Mouse (Mus musculus) lung, postnatal 0 days (tissue): Measurements from ENCODE around the gene Tsen34. TPM values are rescaled to one million over a fixed set of nuclear protein-coding genes. Genes with fewer than 3 reads are reported as not detected.
"Not testable (repeated sequence)": the region's sequence is repeated elsewhere in the genome, so short reads cannot be mapped to it uniquely, and the experiment has no call there.

Experiments
- ATAC-seq: fragments of 200-750 bp; cut with Nextera tagmentation; 2 replicates; pipeline ENCODE4 v1.8.0; 2017; ENCODE audit warnings: moderate library complexity
- DNase-seq: peaks from one replicate; pipeline ENCODE4 v3.0.0-alpha.2; 2016; ENCODE audit warnings: low spot score
- H3K27ac ChIP-seq: fragments of 300-500 bp; sonication (generic); 2 replicates; pipeline ENCODE4 v1.5.1; 2014; ENCODE audit warnings: antibody characterized with exemption, mild to moderate bottlenecking, low read length, mixed read lengths
- H3K27me3 ChIP-seq: fragments of 300-500 bp; sonication (generic); replicated peaks from 2 replicates; pipeline ENCODE4 v1.6.1; 2014; ENCODE audit warnings: low read length, mixed read lengths; ENCODE audit not compliant: insufficient read depth
- H3K36me3 ChIP-seq: fragments of 300-500 bp; sonication (generic); 2 replicates; pipeline ENCODE4 v1.6.1; 2014; ENCODE audit warnings: low read length, mixed read lengths; ENCODE audit not compliant: insufficient read depth
- H3K4me1 ChIP-seq: fragments of 300-500 bp; sonication (generic); 2 replicates; pipeline ENCODE4 v1.6.1; 2014; ENCODE audit warnings: antibody characterized with exemption, low read depth, low read length, mixed read lengths; ENCODE audit not compliant: insufficient read depth
- H3K4me2 ChIP-seq: fragments of 300-500 bp; sonication (generic); replicated peaks from 2 replicates; pipeline ENCODE4 v1.6.1; 2014; ENCODE audit warnings: low read depth, mild to moderate bottlenecking, low read length, moderate library complexity, mixed read lengths
- H3K4me3 ChIP-seq: fragments of 300-500 bp; sonication (generic); 2 replicates; pipeline ENCODE4 v1.5.1; 2014; ENCODE audit warnings: low read depth, low read length
- H3K9ac ChIP-seq: fragments of 300-500 bp; sonication (generic); replicated peaks from 2 replicates; pipeline ENCODE4 v1.6.1; 2014; ENCODE audit warnings: low read depth, mild to moderate bottlenecking
- H3K9me3 ChIP-seq: fragments of 300-500 bp; sonication (generic); 2 replicates; pipeline ENCODE4 v1.6.1; 2016; ENCODE audit warnings: low read length, mixed read lengths
- CTCF ChIP-seq: IDR thresholded peaks from 2 replicates; pipeline ENCODE4 v1.5.1; 2016; ENCODE audit warnings: antibody characterized with exemption, mild to moderate bottlenecking
- EP300 ChIP-seq: IDR thresholded peaks from 2 replicates; pipeline ENCODE4 v1.6.1; 2016; ENCODE audit warnings: antibody characterized with exemption, mild to moderate bottlenecking, control low read depth
- WGBS: fragments of 180-500 bp; shearing (Covaris S2); extraction: QIAGEN DNeasy Blood & Tissue Kit; methylation state at CpG from one replicate; pipeline ENCODE4 v1.1.7; 2014; 5-methylcytosine and 5-hydroxymethylcytosine counted together
- polyA plus RNA-seq: library from polyadenylated mRNA; unstranded; fragments of >200 nt; fragmentation: Nextera tagmentation; extraction: Ambion mirVana; gene quantifications from 2 replicates; pipeline ENCODE4 v1.2.1, GENCODE M21; 2015

Gene Tsen34
- polyA plus RNA-seq, 1 experiment from 2014 or later = 155 TPM

DNA sequence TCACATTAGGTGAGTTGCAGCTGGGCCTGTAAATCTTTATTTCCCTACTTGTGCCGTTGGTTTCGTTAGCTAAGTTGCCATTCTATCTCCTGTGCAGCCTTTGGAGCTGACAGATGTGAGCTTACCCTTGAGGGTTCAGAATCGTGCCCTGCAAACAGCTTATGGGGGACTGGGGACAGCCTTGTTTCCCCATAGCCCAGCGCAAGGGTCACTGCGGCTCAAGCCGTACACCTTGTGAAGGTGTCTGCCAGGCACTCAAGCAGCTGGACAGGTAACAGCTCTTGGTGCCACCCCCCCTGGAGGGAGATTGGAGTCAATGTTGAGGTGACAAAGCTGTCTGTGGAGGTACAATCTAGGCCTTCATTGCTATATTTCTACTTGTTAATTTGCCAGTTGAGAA lies 13.2 kb downstream of the Tsen34 start:
- TF ChIP-seq EP300 = no peak
- no peak for TF ChIP-seq CTCF
- peaks cover 13% of the 10 kb centered on the region; the same call in 1 of the 2 replicates for H3K4me1 ChIP-seq
- no peak for ATAC-seq
- no peaks in the 10 kb centered on the region for H3K9me3 ChIP-seq
- H3K27me3 ChIP-seq = no peaks in the 10 kb centered on the region
- peaks cover 9% of the 10 kb centered on the region; the same call in 1 of the 2 replicates for H3K36me3 ChIP-seq
- no peak for DNase-seq
- no peak overlapping the region for H3K27ac ChIP-seq
- 0 out of 2 replicates have a peak overlapping the region, but pooled peaks have one; percentile 8 for H3K4me3 ChIP-seq
- WGBS = 24% methylated on average over 6 of the region's 6 CpGs
- H3K9ac ChIP-seq = no peak overlapping the region
- peak overlapping the region; percentile 88 for H3K4me2 ChIP-seq

GRCm38 (mm10) chr7:3706343-3706934 lies 13.8 kb downstream of the Tsen34 start:
- H3K4me1 ChIP-seq = peaks cover 13% of the 10 kb centered on the region; the same call in 1 of the 2 replicates
- 40% methylated on average over 11 of the region's 11 CpGs for WGBS
- peaks cover 9% of the 10 kb centered on the region; the same call in 1 of the 2 replicates for H3K36me3 ChIP-seq
- no peaks in the 10 kb centered on the region for H3K27me3 ChIP-seq
- DNase-seq (no peak), ATAC-seq (no peak)
- TF ChIP-seq EP300 (no peak), CTCF (no peak)
- H3K4me2 ChIP-seq = peak overlapping the region; percentile 88; the same call in 1 of the 2 replicates
- no peaks in the 10 kb centered on the region for H3K9me3 ChIP-seq
- H3K4me3 ChIP-seq = 0 out of 2 replicates have a peak overlapping the region, but pooled peaks have one; percentile 8
- no peak overlapping the region for H3K9ac ChIP-seq
- no peak overlapping the region for H3K27ac ChIP-seq

- Histone ChIP-seq H3K27ac (no peak overlapping the region), H3K4me1 (peaks cover 13% of the 10 kb centered on the region; the same call in 1 of the 2 replicates), H3K4me3 (no peak overlapping the region), H3K4me2 (no peak overlapping the region), H3K27me3 (no peaks in the 10 kb centered on the region), H3K9me3 (no peaks in the 10 kb centered on the region), H3K9ac (no peak overlapping the region), H3K36me3 (peaks cover 9% of the 10 kb centered on the region; the same call in 1 of the 2 replicates)
- TF ChIP-seq EP300 = no peak
- TF ChIP-seq CTCF = no peak
- 36% methylated on average over 4 of the region's 4 CpGs for WGBS
- no peak for ATAC-seq
- peak; percentile 69 for DNase-seq
These were observed 14.4 kb downstream of the Tsen34 start for GRCm38 (mm10) chr7:3707027-3707426.

GRCm38 (mm10) chr7:3707568-3708413 lies 15.1 kb downstream of the Tsen34 start:
- no peak for TF ChIP-seq CTCF
- no peak for TF ChIP-seq EP300
- Histone ChIP-seq H3K4me3 (no peak overlapping the region), H3K27me3 (no peaks in the 10 kb centered on the region), H3K36me3 (peaks cover 9% of the 10 kb centered on the region; the same call in 1 of the 2 replicates), H3K4me2 (no peak overlapping the region), H3K9me3 (no peaks in the 10 kb centered on the region), H3K9ac (no peak overlapping the region), H3K27ac (no peak overlapping the region), H3K4me1 (peaks cover 13% of the 10 kb centered on the region; the same call in 1 of the 2 replicates)
- 44% methylated on average over 7 of the region's 7 CpGs for WGBS
- DNase-seq = no peak
- no peak for ATAC-seq

GRCm38 (mm10) chr7:3708447-3708980 lies 15.9 kb downstream of the Tsen34 start:
- not testable (repeated sequence) for H3K9me3 ChIP-seq, ATAC-seq, H3K4me2 ChIP-seq, DNase-seq, H3K4me3 ChIP-seq, H3K27me3 ChIP-seq, H3K36me3 ChIP-seq, H3K27ac ChIP-seq, H3K9ac ChIP-seq
- peaks cover 11% of the 10 kb centered on the region; the same call in 1 of the 2 replicates for H3K4me1 ChIP-seq
- 35% methylated on average over 5 of the region's 5 CpGs for WGBS

DNA sequence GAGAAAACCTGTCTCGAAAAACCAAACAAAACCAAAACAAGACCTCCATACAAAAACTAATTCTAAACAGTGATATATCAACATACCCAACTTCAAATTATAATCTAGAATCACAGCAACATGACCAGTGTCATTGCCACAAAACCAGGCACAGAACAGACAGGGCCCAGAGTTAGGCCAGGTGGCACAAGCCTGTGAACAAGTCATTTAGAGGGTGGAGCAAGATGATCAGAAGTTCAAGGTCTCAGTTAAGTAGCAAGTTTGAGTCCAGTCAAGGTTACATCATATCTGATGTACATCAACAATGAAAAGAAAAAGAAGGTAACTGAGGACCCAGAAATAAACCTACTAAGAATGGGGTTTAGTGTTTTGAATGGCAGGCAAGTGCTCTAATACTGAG lies 16.3 kb downstream of the Tsen34 start:
- H3K4me1 ChIP-seq = peaks cover 10% of the 10 kb centered on the region; the same call in 1 of the 2 replicates
- H3K27me3 ChIP-seq = no peaks in the 10 kb centered on the region
- DNase-seq = no peak
- no peak overlapping the region for H3K4me2 ChIP-seq
- no peak overlapping the region for H3K4me3 ChIP-seq
- no peak for TF ChIP-seq EP300
- no peak for TF ChIP-seq CTCF
- H3K9ac ChIP-seq = no peak overlapping the region
- H3K36me3 ChIP-seq = peaks cover 9% of the 10 kb centered on the region; the same call in 1 of the 2 replicates
- H3K9me3 ChIP-seq = no peaks in the 10 kb centered on the region
- H3K27ac ChIP-seq = no peak overlapping the region
- WGBS = 53% methylated on average over 1 of the region's 1 CpGs
- no peak for ATAC-seq
